Mouse (Mus musculus): ENCODE data around the gene Ntng1.

DNA sequence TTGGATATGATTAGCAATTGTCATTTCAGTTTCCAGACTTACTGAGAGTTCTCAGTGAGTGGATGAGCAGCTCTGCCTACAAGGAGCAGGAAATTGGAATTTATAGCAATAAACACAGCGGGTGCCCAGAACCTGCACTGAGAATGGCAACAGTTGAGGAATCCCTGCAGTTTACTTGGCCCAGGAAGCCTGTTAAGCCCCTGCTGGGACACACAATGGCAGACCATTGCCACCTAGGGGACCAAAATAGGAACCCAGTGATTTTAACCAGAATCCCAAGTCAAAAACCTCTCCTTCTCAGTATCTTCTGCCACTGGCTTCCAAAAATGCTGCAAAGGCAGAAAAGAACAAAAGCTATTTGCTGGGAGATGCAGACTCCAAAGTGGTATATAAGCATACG, 37.8 kb downstream of the Ntng1 start:
- TF ChIP-seq CTCF (IDR thresholded peaks at IDR 0.05; ENCODE audit: low read depth) (peak; percentile 42), EP300 (optimal IDR thresholded peaks at IDR 0.05) (no peak)

Data from stomach, postnatal 0 days (tissue).